Mouse (Mus musculus) small intestine, adult 2 months (tissue): ENCODE data around the gene Gm20388.

ENCODE experiments used
- CTCF ChIP-seq: fragments of 200-500 bp; IDR thresholded peaks from 2 replicates; pipeline ENCODE4 v1.5.1; 2012; ENCODE audit warnings: low read depth, mild to moderate bottlenecking, control low read depth, inconsistent platforms, low read length, moderate library complexity, mixed read lengths; ENCODE audit not compliant: insufficient replicate concordance, insufficient read length; ENCODE audit errors: extremely low read depth
- POLR2A ChIP-seq: fragments of 200-500 bp; IDR thresholded peaks from 2 replicates; pipeline ENCODE4 v1.6.1; 2012; ENCODE audit warnings: low read depth, mild to moderate bottlenecking, control low read depth, inconsistent platforms, low read length, moderate library complexity

DNA sequence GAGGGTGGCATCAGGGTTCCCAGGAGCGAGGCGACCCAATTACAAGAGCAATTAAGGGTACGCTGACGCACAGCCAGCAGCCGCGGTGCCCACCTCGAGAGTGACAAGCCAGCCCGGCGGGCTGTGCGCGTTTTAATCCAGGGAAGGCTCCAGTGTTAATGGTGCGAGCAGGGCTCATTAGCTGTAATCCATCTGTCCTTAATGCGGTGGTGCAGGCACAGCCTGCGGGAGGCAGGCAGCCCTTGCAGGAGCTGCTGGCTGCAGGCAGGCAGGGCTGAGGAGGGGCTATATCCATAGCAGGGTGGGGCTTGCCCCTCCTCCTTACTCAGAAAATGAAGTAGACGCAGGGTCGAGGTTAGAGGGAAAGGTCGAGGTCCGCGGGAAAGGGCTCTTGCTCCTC is 528.7 kb downstream of the Gm20388 start:
- TF ChIP-seq POLR2A (no peak), CTCF (no peak)
